Mouse (Mus musculus) heart, embryonic 16.5 days (tissue): Measurements from ENCODE around the gene Slc16a13. TPM values are rescaled to one million over a fixed set of nuclear protein-coding genes. Genes with fewer than 3 reads are reported as not detected.

Experiments used
- ATAC-seq: fragments of 200-750 bp; cut with Nextera tagmentation; replicated peaks from 2 replicates; pipeline ENCODE4 v1.8.0; 2017; ENCODE audit warnings: moderate number of reproducible peaks; ENCODE audit not compliant: insufficient read depth, low FRiP score; ENCODE audit errors: extremely low read depth
- H3K27ac ChIP-seq: fragments of 300-500 bp; sonication (generic); 2 replicates; pipeline ENCODE4 v1.5.1; 2014; ENCODE audit warnings: mild to moderate bottlenecking, low read length, control low read depth, moderate library complexity
- H3K27me3 ChIP-seq: fragments of 300-500 bp; sonication (generic); 2 replicates; pipeline ENCODE4 v1.6.1; 2014; ENCODE audit warnings: low read length, mixed read lengths; ENCODE audit not compliant: control insufficient read depth, insufficient read depth
- H3K36me3 ChIP-seq: fragments of 300-500 bp; sonication (generic); 2 replicates; pipeline ENCODE4 v1.6.1; 2014; ENCODE audit not compliant: control insufficient read depth, insufficient read depth
- H3K4me1 ChIP-seq: fragments of 300-500 bp; sonication (generic); 2 replicates; pipeline ENCODE4 v1.6.1; 2014; ENCODE audit warnings: low read length, mixed read lengths; ENCODE audit not compliant: control insufficient read depth, insufficient read depth
- H3K4me2 ChIP-seq: fragments of 300-500 bp; sonication (generic); 2 replicates; pipeline ENCODE4 v1.6.1; 2014; ENCODE audit warnings: low read depth, mild to moderate bottlenecking, control low read depth, low read length
- H3K4me3 ChIP-seq: fragments of 300-500 bp; sonication (generic); 2 replicates; pipeline ENCODE4 v1.5.1; 2014; ENCODE audit warnings: mild to moderate bottlenecking, control low read depth, low read length
- H3K9ac ChIP-seq: fragments of 300-500 bp; sonication (generic); 2 replicates; pipeline ENCODE4 v1.6.1; 2014; ENCODE audit warnings: low read length, control low read depth
- H3K9me3 ChIP-seq: fragments of 300-500 bp; sonication (generic); replicated peaks from 2 replicates; pipeline ENCODE4 v1.6.1; 2016; ENCODE audit warnings: low read length; ENCODE audit not compliant: control insufficient read depth
- WGBS: fragments of 180-500 bp; shearing (Covaris S2); extraction: QIAGEN DNeasy Blood & Tissue Kit; methylation state at CpG from one replicate; pipeline ENCODE4 v1.1.7; 2014; 5-methylcytosine and 5-hydroxymethylcytosine counted together
- polyA plus RNA-seq: library from polyadenylated mRNA; unstranded; fragments of >200 nt; fragmentation: Nextera tagmentation; extraction: Ambion mirVana; gene quantifications from 2 replicates; pipeline ENCODE4 v1.2.1, GENCODE M21; 2015

Gene Slc16a13
- polyA plus RNA-seq, 1 experiment from 2014 or later: 5.6 TPM

DNA sequence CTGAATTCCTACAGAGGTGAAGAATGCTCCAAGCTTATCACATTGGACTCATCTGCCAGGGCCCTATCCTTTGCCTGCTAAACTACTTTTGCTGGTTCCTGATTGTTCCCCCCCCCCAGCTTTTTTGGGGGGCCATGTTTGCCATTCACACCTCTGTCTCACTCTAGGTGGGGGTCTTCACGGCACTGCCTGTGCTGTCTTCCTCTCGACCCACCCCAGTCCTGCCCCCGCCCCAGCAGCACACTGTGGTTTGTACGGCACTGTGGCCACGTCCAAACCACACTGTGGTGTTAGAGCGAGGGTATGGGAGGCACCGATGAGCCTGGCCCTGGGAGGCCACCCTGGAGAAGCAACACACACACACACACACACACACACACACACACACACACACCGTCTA, 13.6 kb upstream of the Slc16a13 start:
- Histone ChIP-seq H3K4me3 (no peak overlapping the region), H3K36me3 (peaks cover 10% of the 10 kb centered on the region; the same call in 1 of the 2 replicates), H3K27me3 (peaks cover 5% of the 10 kb centered on the region), H3K27ac (no peak overlapping the region), H3K9me3 (no peaks in the 10 kb centered on the region), H3K9ac (no peak overlapping the region), H3K4me2 (no peak overlapping the region), H3K4me1 (peaks cover 25% of the 10 kb centered on the region)
- ATAC-seq: no peak
- 80% methylated on average over 8 of the region's 8 CpGs for WGBS

DNA sequence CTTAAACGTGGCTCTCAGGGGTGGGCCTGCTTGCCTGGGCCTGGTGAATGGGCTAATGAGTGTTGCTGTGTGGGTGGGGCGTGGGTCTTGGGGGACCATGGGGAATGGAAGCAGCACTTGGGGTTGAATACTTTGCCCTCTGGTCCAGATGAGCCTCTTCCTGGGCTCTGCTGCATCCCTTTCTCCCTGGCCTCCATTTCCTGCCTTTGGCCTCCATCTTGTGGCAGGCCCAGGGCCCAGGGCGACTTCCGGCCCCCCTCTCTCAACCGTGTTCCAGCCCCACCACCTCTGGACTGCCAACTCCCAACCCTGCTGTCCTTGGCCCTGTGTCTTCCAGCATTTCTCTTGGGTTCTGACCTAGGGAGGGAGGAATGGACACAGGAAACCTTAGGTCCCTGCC, 13.2 kb upstream of the Slc16a13 start:
- ATAC-seq: no peak
- peaks cover 27% of the 10 kb centered on the region for H3K4me1 ChIP-seq
- WGBS: 62% methylated on average over 5 of the region's 5 CpGs
- peaks cover 9% of the 10 kb centered on the region for H3K27me3 ChIP-seq
- H3K9me3 ChIP-seq: no peaks in the 10 kb centered on the region
- peaks cover 10% of the 10 kb centered on the region; the same call in 1 of the 2 replicates for H3K36me3 ChIP-seq
- H3K4me2 ChIP-seq: peak overlapping the region; percentile 10; the same call in 1 of the 2 replicates
- no peak overlapping the region for H3K9ac ChIP-seq
- no peak overlapping the region for H3K4me3 ChIP-seq
- H3K27ac ChIP-seq: no peak overlapping the region

DNA sequence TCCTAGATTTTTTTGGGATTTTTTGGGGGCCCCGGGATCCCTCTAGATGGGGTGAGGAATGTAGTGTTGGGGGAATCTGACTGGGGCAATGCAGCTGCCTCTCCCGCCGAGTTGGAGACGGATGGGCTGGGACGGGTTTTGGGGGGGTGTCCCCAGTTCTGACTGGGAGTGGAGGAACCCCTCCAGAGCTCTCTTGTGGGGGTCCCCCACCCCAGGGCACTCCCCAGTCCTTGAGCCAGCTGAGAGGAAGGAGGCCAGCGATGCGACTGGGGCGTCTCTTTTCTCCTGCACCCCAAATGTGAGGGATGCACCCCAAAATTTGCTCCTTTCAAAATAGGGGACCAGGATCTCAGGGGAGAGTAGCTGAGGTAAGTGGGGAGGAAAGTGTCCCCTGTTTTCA, 12.2 kb upstream of the Slc16a13 start:
- H3K4me3 ChIP-seq: peak overlapping the region; percentile 56
- ATAC-seq: no peak
- WGBS: 28% methylated on average over 8 of the region's 8 CpGs
- peaks cover 18% of the 10 kb centered on the region for H3K27me3 ChIP-seq
- H3K4me2 ChIP-seq: peak overlapping the region; percentile 72
- H3K9me3 ChIP-seq: no peaks in the 10 kb centered on the region
- no peak overlapping the region for H3K27ac ChIP-seq
- peaks cover 19% of the 10 kb centered on the region for H3K4me1 ChIP-seq
- H3K36me3 ChIP-seq: peaks cover 10% of the 10 kb centered on the region; the same call in 1 of the 2 replicates
- H3K9ac ChIP-seq: peak overlapping the region; percentile 74

DNA sequence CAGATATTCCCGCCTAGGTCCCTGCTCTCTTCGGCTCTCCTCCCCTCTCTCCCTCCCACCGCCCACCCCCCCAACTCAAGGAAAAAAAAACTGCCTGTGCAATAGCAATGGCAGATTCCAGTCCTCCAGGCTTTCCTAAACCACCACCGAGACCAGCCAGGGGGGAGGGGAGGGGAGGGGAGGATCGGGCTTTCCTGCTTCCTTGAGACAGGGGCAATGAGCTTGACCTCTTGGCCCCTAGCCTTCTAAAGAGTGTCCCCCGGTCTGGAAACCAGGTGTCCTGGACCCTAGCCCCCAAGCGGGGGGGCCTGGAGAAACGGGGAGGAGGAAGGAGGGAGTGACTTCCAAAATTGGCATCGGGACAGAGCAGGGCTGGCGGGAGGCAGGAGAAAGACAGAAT, 11.7 kb upstream of the Slc16a13 start:
- peaks cover 19% of the 10 kb centered on the region for H3K4me1 ChIP-seq
- WGBS: 7% methylated on average over 9 of the region's 10 CpGs
- peak overlapping the region; percentile 44; the same call in 1 of the 2 replicates for H3K27ac ChIP-seq
- peaks cover 22% of the 10 kb centered on the region for H3K27me3 ChIP-seq
- ATAC-seq: no peak
- H3K36me3 ChIP-seq: peaks cover 10% of the 10 kb centered on the region; the same call in 1 of the 2 replicates
- H3K4me3 ChIP-seq: peak overlapping the region; percentile 56
- H3K9me3 ChIP-seq: no peaks in the 10 kb centered on the region
- H3K9ac ChIP-seq: peak overlapping the region; percentile 74
- peak overlapping the region; percentile 72 for H3K4me2 ChIP-seq

DNA sequence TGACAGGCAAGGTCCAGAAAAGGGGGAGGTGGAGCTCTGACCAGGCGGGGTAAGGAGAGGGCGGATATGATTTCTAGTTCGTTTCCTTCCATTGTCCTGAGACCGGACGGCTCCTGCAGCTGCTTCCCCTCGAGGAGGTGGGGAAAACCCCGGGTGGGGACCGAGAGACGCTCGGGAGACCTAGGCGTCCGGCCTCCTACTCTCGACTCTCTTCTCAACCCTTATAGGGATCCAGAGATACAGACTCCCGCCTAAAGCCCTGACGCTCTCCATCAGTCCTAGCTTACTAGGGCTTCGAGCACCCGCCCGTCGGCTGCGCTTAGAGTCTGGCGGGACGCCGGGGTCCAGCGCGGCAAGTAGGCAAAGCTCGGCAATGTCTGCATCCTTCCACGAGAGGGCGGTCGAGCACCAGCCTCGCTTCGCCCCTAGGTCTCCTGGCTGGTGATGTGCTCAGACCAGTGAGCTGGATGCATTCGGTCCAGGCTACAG, 9.4 kb upstream of the Slc16a13 start:
- ATAC-seq: peak; percentile 66
- 0 out of 2 replicates have a peak overlapping the region, but pooled peaks have one; percentile 37 for H3K9ac ChIP-seq
- no peaks in the 10 kb centered on the region for H3K9me3 ChIP-seq
- H3K27ac ChIP-seq: peak overlapping the region; percentile 86
- H3K4me2 ChIP-seq: peak overlapping the region; percentile 59
- peak overlapping the region; percentile 51 for H3K4me3 ChIP-seq
- peaks cover 18% of the 10 kb centered on the region for H3K4me1 ChIP-seq
- peaks cover 35% of the 10 kb centered on the region for H3K27me3 ChIP-seq
- H3K36me3 ChIP-seq: peaks cover 5% of the 10 kb centered on the region; the same call in 1 of the 2 replicates
- 1% methylated on average over 32 of the region's 32 CpGs for WGBS

DNA sequence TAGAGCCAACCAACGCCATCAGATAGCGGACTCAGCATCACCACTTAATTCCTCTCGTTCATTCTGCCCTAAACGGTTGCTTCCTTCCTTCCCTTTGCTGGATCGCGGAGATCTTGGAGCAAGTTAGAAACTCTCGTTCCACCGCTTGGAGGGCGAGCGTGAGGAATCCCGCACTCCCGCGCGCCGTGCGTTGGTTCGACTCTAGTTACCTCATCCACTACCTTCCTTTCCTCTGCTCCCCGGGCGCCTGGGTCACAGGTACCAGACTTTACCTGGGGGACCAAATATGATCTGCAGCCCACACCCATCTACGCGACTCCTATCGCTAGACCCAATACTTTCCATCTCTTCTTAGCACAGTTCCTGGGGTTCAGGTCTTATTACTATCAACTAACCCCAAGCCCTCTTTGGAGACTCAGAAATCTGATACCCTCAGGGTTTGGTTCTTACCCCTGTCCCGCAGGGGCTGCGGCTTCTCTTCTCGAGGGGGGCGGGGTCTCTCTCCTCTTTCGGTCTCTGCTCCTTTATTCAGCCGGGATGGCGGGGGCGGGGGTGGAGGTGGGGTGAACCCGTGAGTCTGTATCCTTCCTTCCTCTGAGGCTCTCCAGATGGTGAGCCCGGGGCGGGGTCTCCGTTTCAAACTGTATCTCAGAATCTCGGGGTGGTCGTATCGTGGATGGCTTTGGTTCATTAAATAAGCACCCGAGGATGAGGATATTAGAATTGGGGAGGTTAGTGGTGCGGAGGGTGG, 8.6 kb upstream of the Slc16a13 start, which contains the start of gene Bcl6b:
TSS of gene Bcl6b (minus strand) at position 539 of the 751 bp plus-strand sequence.
- peaks cover 18% of the 10 kb centered on the region for H3K4me1 ChIP-seq
- peak within 1 kb of the TSS; percentile 59 for H3K4me2 ChIP-seq
- no peaks in the 10 kb centered on the region for H3K36me3 ChIP-seq
- peak within 1 kb of the TSS; percentile 86 for H3K27ac ChIP-seq
- 2% methylated on average over 39 of the region's 39 CpGs for WGBS
- H3K9ac ChIP-seq: peak within 1 kb of the TSS; percentile 67
- peaks cover 37% of the 10 kb centered on the region for H3K27me3 ChIP-seq
- H3K9me3 ChIP-seq: no peaks in the 10 kb centered on the region
- peak within 1 kb of the TSS; percentile 51 for H3K4me3 ChIP-seq
- peak; percentile 19; the same call in 1 of the 2 replicates for ATAC-seq

DNA sequence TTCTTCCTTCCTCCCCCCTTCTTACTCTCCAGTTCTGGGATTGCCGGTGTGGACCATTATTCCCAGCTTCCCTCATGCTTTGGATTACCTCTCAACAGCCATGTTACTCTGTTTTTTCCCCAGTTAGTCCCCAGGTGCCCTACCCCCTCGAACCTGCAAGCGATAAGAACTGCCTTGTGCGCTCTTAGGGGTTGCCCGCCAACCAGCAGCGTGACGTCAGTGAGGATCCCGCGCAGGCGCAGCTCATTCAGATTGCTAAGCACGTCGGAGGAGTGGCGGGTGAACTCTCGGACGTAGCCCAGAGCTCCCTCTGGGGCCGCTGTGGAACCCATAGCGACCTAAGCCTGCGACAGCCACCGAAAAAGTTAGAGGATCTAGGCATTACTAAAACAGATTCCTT, 8.0 kb upstream of the Slc16a13 start:
- H3K27me3 ChIP-seq: peaks cover 40% of the 10 kb centered on the region

DNA sequence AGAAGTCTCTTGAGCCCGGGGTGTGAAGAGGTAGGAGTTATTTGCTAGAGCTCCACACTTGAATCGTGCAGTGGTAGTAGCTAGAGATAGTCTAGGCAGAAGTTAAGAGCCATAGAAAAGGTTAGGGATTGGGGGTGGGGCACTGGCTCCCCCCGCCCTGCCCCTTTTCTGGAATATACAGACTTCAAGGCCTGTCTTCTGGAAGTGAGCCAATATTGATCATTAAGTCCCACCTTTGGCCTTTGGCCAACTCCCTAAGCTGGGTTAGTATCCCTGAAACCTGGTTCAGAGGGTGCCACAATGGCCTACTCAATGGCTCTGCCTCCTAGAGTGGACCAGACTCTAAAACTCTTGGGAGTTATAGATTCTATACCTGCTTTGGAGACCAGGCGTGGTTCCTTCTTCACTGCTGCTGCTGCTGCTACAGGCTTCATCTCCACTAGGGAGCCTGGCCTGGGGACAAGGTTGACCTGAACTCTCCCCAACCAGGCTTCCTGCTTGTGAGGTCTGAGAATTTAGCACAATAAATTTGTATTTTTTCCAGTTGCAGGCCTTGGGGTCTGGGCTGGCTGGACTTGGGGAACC, 6.9 kb upstream of the Slc16a13 start:
- Histone ChIP-seq H3K4me2 (peak overlapping the region; percentile 59), H3K4me3 (peak overlapping the region; percentile 51), H3K36me3 (no peaks in the 10 kb centered on the region), H3K27ac (peak overlapping the region; percentile 25; the same call in 1 of the 2 replicates), H3K4me1 (peaks cover 18% of the 10 kb centered on the region), H3K27me3 (peaks cover 41% of the 10 kb centered on the region), H3K9me3 (no peaks in the 10 kb centered on the region), H3K9ac (peak overlapping the region; percentile 56)
- ATAC-seq: no peak
- WGBS: 76% methylated on average over 4 of the region's 4 CpGs

More for the DNA sequence above, 8.0 kb upstream of the Slc16a13 start:
- peak overlapping the region; percentile 59 for H3K4me2 ChIP-seq
- H3K4me1 ChIP-seq: peaks cover 18% of the 10 kb centered on the region
- ATAC-seq: 0 out of 2 replicates have a peak, but pooled peaks have one; percentile 23
- H3K36me3 ChIP-seq: no peaks in the 10 kb centered on the region
- peak overlapping the region; percentile 51 for H3K4me3 ChIP-seq
- no peaks in the 10 kb centered on the region for H3K9me3 ChIP-seq
- peak overlapping the region; percentile 81 for H3K27ac ChIP-seq
- H3K9ac ChIP-seq: peak overlapping the region; percentile 67
- under 1% methylated on average over 19 of the region's 19 CpGs for WGBS
